Mouse (Mus musculus) lung, embryonic 14.5 days (tissue): ENCODE data around the gene Xpr1. TPM values are rescaled to one million over a fixed set of nuclear protein-coding genes. Genes with fewer than 3 reads are reported as not detected.
A peak's percentile ranks its signal among the peaks of the same experiment; 100 is the strongest.

Experiments
- ATAC-seq: fragments of 200-750 bp; cut with Nextera tagmentation; 2 replicates; pipeline ENCODE4 v1.8.0; 2017; ENCODE audit warnings: mild to moderate bottlenecking, moderate TSS enrichment, moderate library complexity; ENCODE audit not compliant: insufficient read depth
- DNase-seq: peaks from one replicate; pipeline ENCODE4 v3.0.0-alpha.2; 2015
- H3K27ac ChIP-seq: fragments of 300-500 bp; sonication (generic); 2 replicates; pipeline ENCODE4 v1.5.1; 2014; ENCODE audit warnings: low read depth, mild to moderate bottlenecking, moderate library complexity
- H3K27me3 ChIP-seq: fragments of 300-500 bp; sonication (generic); 2 replicates; pipeline ENCODE4 v1.6.1; 2014; ENCODE audit warnings: low read length, control low read depth; ENCODE audit not compliant: insufficient read depth
- H3K36me3 ChIP-seq: fragments of 300-500 bp; sonication (generic); 2 replicates; pipeline ENCODE4 v1.6.1; 2014; ENCODE audit warnings: control low read depth; ENCODE audit not compliant: insufficient read depth
- H3K4me1 ChIP-seq: fragments of 300-500 bp; sonication (generic); 2 replicates; pipeline ENCODE4 v1.6.1; 2014; ENCODE audit warnings: antibody characterized with exemption, control low read depth; ENCODE audit not compliant: insufficient read depth
- H3K4me2 ChIP-seq: fragments of 300-500 bp; sonication (generic); 2 replicates; pipeline ENCODE4 v1.6.1; 2014; ENCODE audit warnings: mild to moderate bottlenecking
- H3K4me3 ChIP-seq: fragments of 300-500 bp; sonication (generic); 2 replicates; pipeline ENCODE4 v1.5.1; 2014; ENCODE audit warnings: low read depth, low read length
- H3K9ac ChIP-seq: fragments of 300-500 bp; sonication (generic); 2 replicates; pipeline ENCODE4 v1.6.1; 2014
- H3K9me3 ChIP-seq: fragments of 300-500 bp; sonication (generic); 2 replicates; pipeline ENCODE4 v1.6.1; 2016; ENCODE audit warnings: low read depth, low read length, control low read depth
- CTCF ChIP-seq: IDR thresholded peaks from 2 replicates; pipeline ENCODE4 v1.5.1; 2016; ENCODE audit warnings: antibody characterized with exemption, low read depth
- WGBS: fragments of 180-500 bp; shearing (Covaris S2); extraction: QIAGEN DNeasy Blood & Tissue Kit; methylation state at CpG from one replicate; pipeline ENCODE4 v1.1.7; 2014; 5-methylcytosine and 5-hydroxymethylcytosine counted together
- polyA plus RNA-seq: library from polyadenylated mRNA; unstranded; fragments of >200 nt; fragmentation: Nextera tagmentation; extraction: Ambion mirVana; gene quantifications from 2 replicates; pipeline ENCODE4 v1.2.1, GENCODE M21; 2014

Xpr1 gene
- polyA plus RNA-seq, 1 experiment from 2014 or later: 6.8 TPM

GRCm38 (mm10) chr1:155252631-155253121 is 164.5 kb downstream of the Xpr1 start:
- Histone ChIP-seq H3K27me3 (no peaks in the 10 kb centered on the region), H3K4me3 (no peak overlapping the region), H3K9ac (no peak overlapping the region), H3K9me3 (no peaks in the 10 kb centered on the region), H3K4me1 (no peaks in the 10 kb centered on the region), H3K36me3 (no peaks in the 10 kb centered on the region), H3K27ac (no peak overlapping the region), H3K4me2 (no peak overlapping the region)
- 29% methylated on average over 6 of the region's 6 CpGs for WGBS
- no peak for ATAC-seq
- DNase-seq: no peak
- no peak for TF ChIP-seq CTCF

DNA sequence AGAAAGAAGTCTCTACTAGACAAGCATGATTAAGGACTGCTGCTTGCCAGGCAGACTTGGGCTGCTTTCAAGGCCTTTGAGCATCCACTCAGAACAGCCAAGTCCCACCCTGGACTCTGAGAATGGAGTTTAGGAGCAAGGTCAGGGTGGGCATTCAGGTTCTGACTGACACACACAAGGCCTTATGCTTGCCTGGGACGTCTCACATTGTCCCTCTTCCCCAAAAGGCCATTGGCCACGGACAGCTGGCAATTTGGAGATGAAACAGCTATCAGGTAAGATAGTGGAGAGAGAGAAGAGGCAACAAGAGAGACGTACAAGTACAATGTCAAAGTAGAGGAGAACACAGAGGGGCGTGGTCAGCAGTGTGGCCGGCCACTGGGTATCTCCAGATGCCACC is 165.6 kb downstream of the Xpr1 start:
- ATAC-seq: no peak
- TF ChIP-seq CTCF: no peak
- Histone ChIP-seq H3K4me3 (no peak overlapping the region), H3K4me1 (no peaks in the 10 kb centered on the region), H3K27ac (no peak overlapping the region), H3K4me2 (no peak overlapping the region), H3K9me3 (no peaks in the 10 kb centered on the region), H3K36me3 (no peaks in the 10 kb centered on the region), H3K9ac (no peak overlapping the region), H3K27me3 (no peaks in the 10 kb centered on the region)
- DNase-seq: no peak
- 75% methylated on average over 5 of the region's 5 CpGs for WGBS

DNA sequence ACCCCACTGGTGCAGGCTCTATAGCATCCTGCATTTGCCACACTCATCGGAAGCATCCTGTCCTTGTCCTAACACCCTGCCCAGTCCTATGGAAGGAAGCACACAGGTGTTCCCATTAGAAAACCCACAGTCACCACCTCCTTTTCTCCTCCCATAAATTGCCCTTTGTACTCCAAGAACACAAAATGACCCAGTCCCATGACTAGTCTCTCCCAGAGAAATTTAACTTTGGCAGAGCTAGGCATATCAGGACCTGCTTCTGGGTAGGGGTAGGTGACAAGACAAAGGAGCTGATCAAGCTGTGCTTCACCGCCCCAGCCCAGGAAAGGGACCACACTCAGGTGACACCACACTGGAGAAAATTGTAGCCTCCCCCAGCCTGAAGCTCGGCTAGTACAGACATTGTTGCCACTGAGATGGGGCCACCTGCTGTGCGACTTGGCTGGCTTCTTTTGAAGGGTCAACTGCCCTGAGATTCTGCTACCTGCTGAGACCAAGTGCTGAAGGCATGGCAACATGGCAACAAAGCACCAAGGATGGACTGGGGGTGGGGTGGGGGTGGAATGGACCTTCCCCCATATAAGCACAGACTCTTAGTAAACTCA is 166.6 kb downstream of the Xpr1 start:
- DNase-seq: no peak
- Histone ChIP-seq H3K4me2 (no peak overlapping the region), H3K27ac (no peak overlapping the region), H3K9ac (no peak overlapping the region), H3K4me3 (no peak overlapping the region), H3K9me3 (no peaks in the 10 kb centered on the region), H3K4me1 (no peaks in the 10 kb centered on the region), H3K27me3 (peaks cover 2% of the 10 kb centered on the region; the same call in 1 of the 2 replicates), H3K36me3 (no peaks in the 10 kb centered on the region)
- TF ChIP-seq CTCF: no peak
- 43% methylated on average over 4 of the region's 4 CpGs for WGBS
- ATAC-seq: no peak

- DNase-seq: no peak
- Histone ChIP-seq H3K4me2 (no peak overlapping the region), H3K27me3 (peaks cover 9% of the 10 kb centered on the region; the same call in 1 of the 2 replicates), H3K36me3 (no peaks in the 10 kb centered on the region), H3K9ac (no peak overlapping the region), H3K27ac (no peak overlapping the region), H3K4me3 (no peak overlapping the region), H3K4me1 (no peaks in the 10 kb centered on the region), H3K9me3 (no peaks in the 10 kb centered on the region)
- 41% methylated on average over 5 of the region's 5 CpGs for WGBS
- ATAC-seq: no peak
- no peak for TF ChIP-seq CTCF
Observed at GRCm38 (mm10) chr1:155249896-155250295, 167.3 kb downstream of the Xpr1 start.

DNA sequence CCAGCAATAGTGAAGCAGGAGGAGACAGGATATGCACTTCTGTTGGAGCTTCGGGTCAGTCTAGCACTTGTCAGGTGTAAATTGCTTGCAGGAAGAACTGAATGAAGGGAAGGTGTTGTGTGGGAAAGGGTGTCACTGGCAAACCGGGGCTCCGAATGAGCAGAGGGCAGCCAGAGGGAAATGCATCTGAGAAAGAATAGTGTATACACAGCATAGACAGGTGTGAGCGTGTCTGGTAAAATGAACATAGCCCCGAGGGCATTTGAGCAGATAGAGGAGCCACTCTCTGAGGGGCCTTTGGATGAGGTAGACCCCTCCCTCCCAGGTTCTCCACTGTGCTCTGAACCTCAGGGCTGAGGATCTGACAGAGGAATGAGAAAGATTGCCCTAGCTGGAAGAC is 169.2 kb downstream of the Xpr1 start:
- no peaks in the 10 kb centered on the region for H3K4me1 ChIP-seq
- ATAC-seq (no peak), DNase-seq (no peak)
- no peak overlapping the region for H3K27ac ChIP-seq
- H3K9me3 ChIP-seq: no peaks in the 10 kb centered on the region
- no peaks in the 10 kb centered on the region for H3K36me3 ChIP-seq
- no peak for TF ChIP-seq CTCF
- no peak overlapping the region for H3K9ac ChIP-seq
- no peak overlapping the region for H3K4me3 ChIP-seq
- peaks cover 19% of the 10 kb centered on the region for H3K27me3 ChIP-seq
- H3K4me2 ChIP-seq: no peak overlapping the region
- 35% methylated on average over 5 of the region's 5 CpGs for WGBS

DNA sequence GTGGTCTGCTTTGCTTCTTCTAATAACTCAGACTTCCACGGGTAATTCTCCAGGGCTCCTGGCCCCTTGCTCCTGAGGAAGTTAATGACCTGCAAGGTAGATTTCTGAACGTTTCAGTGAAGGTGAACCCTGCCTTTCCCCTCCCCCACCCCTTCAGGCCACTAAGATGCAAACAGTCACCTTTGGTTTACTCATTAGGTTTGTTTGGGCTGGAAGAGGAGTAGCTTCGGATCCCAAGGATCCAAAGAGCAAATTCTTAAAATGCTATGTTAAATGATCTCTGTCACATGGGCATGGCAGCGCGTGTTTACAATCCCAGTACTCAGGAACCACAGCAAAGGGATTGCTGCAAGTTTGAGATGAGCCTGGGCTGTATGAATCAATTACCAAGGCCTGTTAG is 169.8 kb downstream of the Xpr1 start:
- H3K9me3 ChIP-seq: no peaks in the 10 kb centered on the region
- no peak for ATAC-seq

DNA sequence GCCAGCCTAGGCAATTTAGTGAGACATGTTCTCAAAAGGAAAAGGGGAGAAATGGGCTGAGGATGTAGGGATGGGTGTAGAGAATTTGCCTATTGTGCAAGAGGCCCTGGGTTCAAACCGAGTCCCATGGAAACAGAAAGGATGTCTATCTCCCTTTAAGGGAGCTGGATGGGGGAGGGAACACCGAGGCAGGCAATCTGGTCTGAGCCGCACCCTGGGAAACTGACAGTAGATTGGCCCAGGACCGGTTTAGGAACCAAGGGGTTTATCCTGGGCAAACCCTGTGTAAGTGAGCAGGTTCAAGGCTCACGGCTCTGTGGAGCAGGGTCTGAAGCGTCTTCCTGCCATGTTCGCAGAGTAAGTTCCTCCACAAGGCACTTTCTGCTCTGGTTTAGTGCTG is 171.7 kb downstream of the Xpr1 start:
- H3K4me2 ChIP-seq: peak overlapping the region; percentile 84
- ATAC-seq (no peak), DNase-seq (no peak)
- 73% methylated on average over 7 of the region's 7 CpGs for WGBS
- H3K36me3 ChIP-seq: peaks cover 4% of the 10 kb centered on the region; the same call in 1 of the 2 replicates
- H3K4me3 ChIP-seq: 0 out of 2 replicates have a peak overlapping the region, but pooled peaks have one; percentile 57
- no peaks in the 10 kb centered on the region for H3K4me1 ChIP-seq
- peaks cover 19% of the 10 kb centered on the region for H3K27me3 ChIP-seq
- no peak for TF ChIP-seq CTCF
- no peak overlapping the region for H3K27ac ChIP-seq
- no peak overlapping the region for H3K9ac ChIP-seq
- H3K9me3 ChIP-seq: no peaks in the 10 kb centered on the region

More for the DNA sequence above, 169.8 kb downstream of the Xpr1 start:
- no peak for DNase-seq
- Histone ChIP-seq H3K9ac (no peak overlapping the region), H3K27me3 (peaks cover 19% of the 10 kb centered on the region), H3K4me3 (no peak overlapping the region), H3K27ac (no peak overlapping the region), H3K4me1 (no peaks in the 10 kb centered on the region), H3K36me3 (no peaks in the 10 kb centered on the region), H3K4me2 (no peak overlapping the region)
- WGBS: 24% methylated on average over 5 of the region's 5 CpGs
- no peak for TF ChIP-seq CTCF
